Mouse (Mus musculus) limb, embryonic 15.5 days (tissue): ENCODE measurements around the gene Grb7. TPM values are rescaled to one million over a fixed set of nuclear protein-coding genes. Genes with fewer than 3 reads are reported as not detected.

ENCODE experiments used
- ATAC-seq: fragments of 200-750 bp; cut with Nextera tagmentation; 2 replicates; pipeline ENCODE4 v1.8.0; 2017; ENCODE audit warnings: low read depth, moderate TSS enrichment; ENCODE audit not compliant: insufficient number of reproducible peaks, low FRiP score, low TSS enrichment
- H3K27ac ChIP-seq: fragments of 300-500 bp; sonication (generic); 2 replicates; pipeline ENCODE4 v1.5.1; 2015; ENCODE audit warnings: moderate library complexity, mild to moderate bottlenecking, inconsistent platforms
- H3K27me3 ChIP-seq: fragments of 300-500 bp; sonication (generic); 2 replicates; pipeline ENCODE4 v1.6.1; 2015; ENCODE audit warnings: inconsistent platforms
- H3K36me3 ChIP-seq: fragments of 300-500 bp; sonication (generic); 2 replicates; pipeline ENCODE4 v1.6.1; 2015; ENCODE audit warnings: inconsistent platforms
- H3K4me1 ChIP-seq: fragments of 300-500 bp; sonication (generic); 2 replicates; pipeline ENCODE4 v1.6.1; 2015; ENCODE audit warnings: inconsistent platforms
- H3K4me2 ChIP-seq: fragments of 300-500 bp; sonication (generic); 2 replicates; pipeline ENCODE4 v1.6.1; 2015; ENCODE audit warnings: mild to moderate bottlenecking, inconsistent platforms
- H3K4me3 ChIP-seq: fragments of 300-500 bp; sonication (generic); 2 replicates; pipeline ENCODE4 v1.5.1; 2015; ENCODE audit warnings: mild to moderate bottlenecking, inconsistent platforms
- H3K9ac ChIP-seq: fragments of 300-500 bp; sonication (generic); 2 replicates; pipeline ENCODE4 v1.6.1; 2015; ENCODE audit warnings: inconsistent platforms
- H3K9me3 ChIP-seq: fragments of 300-500 bp; sonication (generic); 2 replicates; pipeline ENCODE4 v1.6.1; 2016; ENCODE audit warnings: inconsistent platforms
- WGBS: fragments of 180-500 bp; shearing (Covaris S2); methylation state at CpG from one replicate; pipeline ENCODE4 v1.1.7; 2015; 5-methylcytosine and 5-hydroxymethylcytosine counted together
- polyA plus RNA-seq: library from polyadenylated mRNA; unstranded; fragments of >200 nt; fragmentation: Nextera tagmentation; extraction: Ambion mirVana; gene quantifications from 2 replicates; pipeline ENCODE4 v1.2.1, GENCODE M21; 2015

Gene Grb7
- polyA plus RNA-seq, 1 experiment from 2014 or later: 10.5 TPM

- 2% methylated on average over 33 of the region's 33 CpGs for WGBS
- no peak for ATAC-seq
- H3K9ac ChIP-seq: no peak overlapping the region
- H3K9me3 ChIP-seq: no peaks in the 10 kb centered on the region
- peak overlapping the region; percentile 29 for H3K4me3 ChIP-seq
- H3K27ac ChIP-seq: no peak overlapping the region
- H3K4me1 ChIP-seq: peaks cover 20% of the 10 kb centered on the region
- peaks cover 39% of the 10 kb centered on the region for H3K27me3 ChIP-seq
- H3K36me3 ChIP-seq: no peaks in the 10 kb centered on the region
- peak overlapping the region; percentile 28 for H3K4me2 ChIP-seq
Measured at GRCm38 (mm10) chr11:98446562-98447474, 624 bp downstream of the Grb7 start.

DNA sequence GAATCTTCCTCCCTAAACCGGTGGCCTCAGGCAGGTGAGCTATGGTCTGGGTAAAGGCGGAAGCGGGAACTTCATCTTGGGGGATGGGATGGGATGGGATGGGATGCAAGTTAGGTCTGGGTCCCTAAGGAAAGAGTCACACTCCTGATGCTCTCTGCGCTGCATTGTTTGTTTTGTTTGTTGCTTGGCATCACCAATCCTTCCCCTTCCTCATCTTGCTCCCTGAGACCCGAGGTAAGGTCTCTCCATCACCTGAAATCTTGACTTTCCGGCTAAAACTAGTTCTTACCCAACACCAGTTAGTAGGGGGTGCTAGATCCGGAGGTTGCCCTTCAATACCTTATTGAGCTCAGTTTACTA lies 1.3 kb downstream of the Grb7 start:
- Histone ChIP-seq H3K4me1 (peaks cover 20% of the 10 kb centered on the region), H3K4me2 (peak overlapping the region; percentile 28), H3K9me3 (no peaks in the 10 kb centered on the region), H3K36me3 (no peaks in the 10 kb centered on the region), H3K4me3 (peak overlapping the region; percentile 29), H3K27ac (no peak overlapping the region), H3K27me3 (peaks cover 39% of the 10 kb centered on the region), H3K9ac (no peak overlapping the region)
- 24% methylated on average over 7 of the region's 7 CpGs for WGBS
- ATAC-seq: no peak

DNA sequence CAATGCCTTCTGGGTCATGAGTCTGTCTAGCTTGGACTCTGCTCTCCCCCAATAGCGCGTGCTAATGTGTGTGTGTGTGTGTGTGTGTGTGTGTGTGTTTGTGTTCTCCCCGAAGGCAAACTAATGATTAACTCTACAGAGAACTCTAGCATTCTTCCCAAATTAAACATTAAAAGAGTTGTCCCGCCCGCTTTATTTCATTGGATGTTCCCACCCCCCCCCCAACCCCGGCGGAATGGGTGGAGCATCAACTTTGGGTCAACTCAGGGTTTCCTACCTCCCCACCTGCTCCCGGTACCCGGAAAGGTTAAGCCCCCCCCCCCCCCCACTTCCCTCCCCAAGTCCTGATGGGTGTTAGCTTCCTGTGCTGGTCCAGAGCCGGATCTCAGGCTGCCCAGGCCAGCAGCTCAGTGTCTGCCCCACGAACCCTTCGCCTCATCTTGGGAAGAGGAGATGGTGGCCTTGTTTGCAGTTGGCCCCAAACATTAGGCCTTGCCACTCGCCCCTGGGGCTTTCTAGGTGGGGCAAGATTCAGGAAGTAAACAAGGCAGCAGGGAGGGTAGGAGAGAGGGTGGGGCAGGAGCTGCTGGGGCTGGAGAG lies 2.1 kb downstream of the Grb7 start:
- peak overlapping the region; percentile 29; the same call in 1 of the 2 replicates for H3K4me3 ChIP-seq
- no peak for ATAC-seq
- 0 out of 2 replicates have a peak overlapping the region, but pooled peaks have one; percentile 28 for H3K4me2 ChIP-seq
- peaks cover 39% of the 10 kb centered on the region for H3K27me3 ChIP-seq
- H3K9ac ChIP-seq: no peak overlapping the region
- WGBS: 43% methylated on average over 13 of the region's 13 CpGs
- no peak overlapping the region for H3K27ac ChIP-seq
- no peaks in the 10 kb centered on the region for H3K9me3 ChIP-seq
- peaks cover 20% of the 10 kb centered on the region for H3K4me1 ChIP-seq
- H3K36me3 ChIP-seq: no peaks in the 10 kb centered on the region

- H3K27ac ChIP-seq: no peak overlapping the region
- 80% methylated on average over 3 of the region's 3 CpGs for WGBS
- no peak overlapping the region for H3K4me2 ChIP-seq
- no peak overlapping the region for H3K9ac ChIP-seq
- H3K4me3 ChIP-seq: no peak overlapping the region
- peaks cover 20% of the 10 kb centered on the region for H3K4me1 ChIP-seq
- no peaks in the 10 kb centered on the region for H3K36me3 ChIP-seq
- peaks cover 39% of the 10 kb centered on the region for H3K27me3 ChIP-seq
- no peaks in the 10 kb centered on the region for H3K9me3 ChIP-seq
- no peak for ATAC-seq
Measured at GRCm38 (mm10) chr11:98449419-98449818, 3.2 kb downstream of the Grb7 start.

DNA sequence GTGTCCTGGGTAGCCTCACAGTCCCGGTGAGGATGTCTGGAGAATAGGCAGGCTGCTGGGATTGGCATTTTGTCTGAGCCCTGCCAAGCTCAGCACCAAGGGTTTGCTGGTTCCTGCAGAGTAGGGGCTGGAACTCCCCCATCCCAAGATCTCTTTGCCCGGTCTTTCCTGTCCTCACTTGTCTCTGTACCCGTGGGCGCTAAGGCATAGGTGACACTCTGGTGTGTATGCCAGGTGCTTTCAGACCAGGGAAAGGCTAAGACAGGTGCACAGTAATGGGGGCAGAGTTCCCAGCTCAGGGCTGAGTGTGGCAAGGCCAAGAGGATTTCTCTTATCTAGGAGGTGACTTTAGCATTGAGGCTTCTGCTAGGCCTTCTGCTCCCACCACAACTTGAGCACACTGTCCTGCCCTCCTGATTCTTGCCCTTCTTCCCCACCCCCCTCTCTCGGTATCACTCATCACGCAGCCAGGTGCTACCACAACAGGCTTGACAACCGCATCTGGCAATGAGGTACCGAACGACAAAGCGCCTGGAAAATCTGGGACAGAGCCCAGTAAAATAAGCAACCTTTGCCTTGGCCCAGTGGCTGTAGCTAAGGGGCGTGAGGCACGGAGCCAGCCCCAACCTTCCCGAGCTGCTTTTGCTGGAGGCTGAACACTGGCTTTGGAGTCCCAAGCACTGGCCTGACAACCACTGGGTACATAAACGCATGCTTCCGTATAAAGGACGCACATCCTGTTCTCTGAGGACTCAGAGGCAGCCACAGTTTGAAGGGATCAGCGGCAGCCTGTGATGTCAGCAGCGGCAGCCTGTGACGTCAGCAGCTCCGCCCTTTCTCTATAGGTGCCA lies 4.0 kb downstream of the Grb7 start:
- ATAC-seq: no peak
- Histone ChIP-seq H3K4me1 (peaks cover 20% of the 10 kb centered on the region), H3K27ac (no peak overlapping the region), H3K9ac (no peak overlapping the region), H3K36me3 (no peaks in the 10 kb centered on the region), H3K4me2 (no peak overlapping the region), H3K4me3 (no peak overlapping the region), H3K9me3 (no peaks in the 10 kb centered on the region), H3K27me3 (peaks cover 39% of the 10 kb centered on the region)
- WGBS: 69% methylated on average over 20 of the region's 20 CpGs

- no peaks in the 10 kb centered on the region for H3K36me3 ChIP-seq
- no peak overlapping the region for H3K4me3 ChIP-seq
- peaks cover 14% of the 10 kb centered on the region for H3K4me1 ChIP-seq
- H3K9me3 ChIP-seq: no peaks in the 10 kb centered on the region
- H3K27me3 ChIP-seq: peaks cover 26% of the 10 kb centered on the region
- no peak overlapping the region for H3K9ac ChIP-seq
- no peak overlapping the region for H3K4me2 ChIP-seq
- no peak for ATAC-seq
- WGBS: 87% methylated on average over 4 of the region's 4 CpGs
- no peak overlapping the region for H3K27ac ChIP-seq
Measured at GRCm38 (mm10) chr11:98455484-98455883, 9.3 kb downstream of the Grb7 start.

GRCm38 (mm10) chr11:98456545-98456944 lies 10.4 kb downstream of the Grb7 start:
- no peak overlapping the region for H3K27ac ChIP-seq
- ATAC-seq: no peak
- no peaks in the 10 kb centered on the region for H3K9me3 ChIP-seq
- no peak overlapping the region for H3K9ac ChIP-seq
- 67% methylated on average over 5 of the region's 5 CpGs for WGBS
- peaks cover 27% of the 10 kb centered on the region for H3K27me3 ChIP-seq
- H3K4me1 ChIP-seq: peaks cover 14% of the 10 kb centered on the region
- H3K4me2 ChIP-seq: no peak overlapping the region
- no peak overlapping the region for H3K4me3 ChIP-seq
- H3K36me3 ChIP-seq: no peaks in the 10 kb centered on the region

GRCm38 (mm10) chr11:98456945-98457344 lies 10.8 kb downstream of the Grb7 start:
- 27% methylated on average over 9 of the region's 9 CpGs for WGBS
- H3K4me3 ChIP-seq: peak overlapping the region; percentile 64
- H3K4me2 ChIP-seq: peak overlapping the region; percentile 91
- no peak for ATAC-seq
- H3K27me3 ChIP-seq: peaks cover 27% of the 10 kb centered on the region
- no peaks in the 10 kb centered on the region for H3K36me3 ChIP-seq
- peaks cover 14% of the 10 kb centered on the region for H3K4me1 ChIP-seq
- H3K27ac ChIP-seq: 0 out of 2 replicates have a peak overlapping the region, but pooled peaks have one; percentile 33
- no peaks in the 10 kb centered on the region for H3K9me3 ChIP-seq
- H3K9ac ChIP-seq: peak overlapping the region; percentile 26; the same call in 1 of the 2 replicates

- Histone ChIP-seq H3K4me1 (peaks cover 14% of the 10 kb centered on the region), H3K27me3 (peaks cover 31% of the 10 kb centered on the region), H3K27ac (0 out of 2 replicates have a peak overlapping the region, but pooled peaks have one; percentile 33), H3K36me3 (no peaks in the 10 kb centered on the region), H3K4me3 (peak overlapping the region; percentile 64), H3K4me2 (peak overlapping the region; percentile 91), H3K9ac (peak overlapping the region; percentile 54), H3K9me3 (no peaks in the 10 kb centered on the region)
- under 1% methylated on average over 53 of the region's 64 CpGs for WGBS
- ATAC-seq: peak; percentile 66; the same call in 1 of the 2 replicates
Measured at GRCm38 (mm10) chr11:98457367-98458120, 11.3 kb downstream of the Grb7 start.

GRCm38 (mm10) chr11:98458121-98458990 lies 12.2 kb downstream of the Grb7 start:
- 3% methylated on average over 29 of the region's 30 CpGs for WGBS
- Histone ChIP-seq H3K4me1 (peaks cover 14% of the 10 kb centered on the region), H3K27me3 (peaks cover 31% of the 10 kb centered on the region), H3K4me3 (peak overlapping the region; percentile 64), H3K9ac (peak overlapping the region; percentile 54), H3K27ac (no peak overlapping the region), H3K36me3 (no peaks in the 10 kb centered on the region), H3K4me2 (peak overlapping the region; percentile 91), H3K9me3 (no peaks in the 10 kb centered on the region)
- no peak for ATAC-seq
